Mouse (Mus musculus): ENCODE data around the gene Fam47e.
"Not testable (repeated sequence)": the region's sequence is repeated elsewhere in the genome, so short reads cannot be mapped to it uniquely, and the experiment has no call there.

The Fam47e gene

DNA sequence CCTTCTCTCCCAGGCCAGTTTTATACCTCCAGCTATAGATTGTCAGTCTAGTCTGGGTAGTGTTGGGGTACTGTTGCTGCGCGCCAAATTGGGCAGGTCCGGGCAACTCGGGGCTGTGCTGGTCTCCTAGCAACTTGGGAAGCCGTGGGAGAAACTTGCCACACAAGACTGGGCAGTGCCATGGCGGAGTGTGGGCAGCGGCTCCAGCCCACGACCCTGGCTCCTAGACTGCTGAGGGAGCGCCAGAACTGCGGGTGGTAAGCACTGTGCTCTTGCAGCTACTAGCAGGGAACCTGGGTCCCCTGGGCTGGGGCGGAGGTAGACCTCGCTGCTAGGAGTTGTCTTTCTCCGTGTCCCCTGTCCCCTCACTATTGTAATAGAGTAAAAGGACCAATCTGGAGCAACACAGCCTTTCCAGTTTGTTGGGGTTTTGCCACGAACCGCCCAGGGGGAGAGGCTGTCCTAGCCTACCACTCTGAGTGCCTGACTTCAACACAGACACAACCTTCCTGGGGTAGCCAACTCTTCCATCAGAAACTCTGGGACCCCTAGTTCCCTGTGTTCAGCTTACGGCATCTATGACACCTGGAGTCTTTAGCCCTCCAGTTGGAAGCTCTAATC, at the start of gene Fam47e:
Gene Fam47e (plus strand): TSS at position 179 of the 621 bp plus-strand sequence.
- DNase-seq (ENCODE audit: low spot score in 2 of 2): peak; percentile 22 to 29

DNA sequence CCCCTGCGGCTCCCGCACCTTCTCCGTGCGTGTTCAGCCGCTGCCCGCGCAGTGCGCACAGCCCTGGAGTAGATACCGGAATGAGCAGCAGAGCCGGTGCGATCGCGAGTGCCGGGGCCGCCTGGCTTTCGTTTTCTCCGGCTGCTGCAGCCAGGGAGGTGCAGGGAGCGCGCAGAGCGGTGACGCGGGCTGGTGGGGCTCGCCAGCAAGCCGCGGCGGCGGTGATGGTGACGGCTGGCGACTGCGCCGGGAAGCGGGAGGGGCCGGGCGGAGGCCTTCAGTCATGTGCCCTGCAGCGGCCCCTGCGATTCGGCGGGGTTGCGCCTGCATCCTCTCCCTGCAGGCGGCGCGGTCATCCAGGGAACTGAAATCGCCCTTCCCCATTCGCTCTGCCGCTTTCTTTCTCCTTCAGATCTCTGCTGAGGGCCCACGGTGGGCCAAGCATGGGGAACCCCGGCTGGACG, 49.4 kb upstream of the Fam47e start:
- DNase-seq (ENCODE audit: low spot score in 2 of 2): peak; percentile 93 to 96

GRCm38 (mm10) chr5:92506301-92506729, 48.6 kb upstream of the Fam47e start:
- peak in 1 of 2 experiments; percentile 35 for DNase-seq (ENCODE audit: low spot score in 2 of 2)

DNA sequence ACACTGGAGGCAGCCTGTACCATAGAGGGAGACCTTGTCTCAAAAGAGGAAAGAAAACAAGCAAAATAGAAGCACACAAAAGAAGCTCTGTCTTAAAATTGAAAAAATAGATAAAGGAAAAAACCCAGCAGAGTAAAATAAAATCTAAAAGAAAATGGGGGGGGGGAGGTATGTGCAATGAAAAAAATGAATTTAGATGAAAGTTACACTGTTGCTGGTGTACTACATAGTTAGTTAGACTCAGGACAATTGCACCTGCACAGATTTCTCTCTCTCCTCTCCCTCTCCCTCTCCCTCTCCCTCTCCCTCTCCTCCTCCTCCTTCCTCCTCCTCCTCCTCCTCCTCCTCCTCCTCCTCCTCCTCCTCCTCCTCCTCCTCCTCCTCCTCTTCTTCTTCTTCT, 48.1 kb upstream of the Fam47e start, which contains the start of gene Scarb2:
Gene Scarb2 (minus strand): TSS at position 101 of the 400 bp plus-strand sequence.
- DNase-seq (ENCODE audit: low spot score in 2 of 2): no peak

- DNase-seq (ENCODE audit: low spot score in 2 of 2): no peak
Observed at GRCm38 (mm10) chr5:92508853-92509252, 46.0 kb upstream of the Fam47e start.

DNA sequence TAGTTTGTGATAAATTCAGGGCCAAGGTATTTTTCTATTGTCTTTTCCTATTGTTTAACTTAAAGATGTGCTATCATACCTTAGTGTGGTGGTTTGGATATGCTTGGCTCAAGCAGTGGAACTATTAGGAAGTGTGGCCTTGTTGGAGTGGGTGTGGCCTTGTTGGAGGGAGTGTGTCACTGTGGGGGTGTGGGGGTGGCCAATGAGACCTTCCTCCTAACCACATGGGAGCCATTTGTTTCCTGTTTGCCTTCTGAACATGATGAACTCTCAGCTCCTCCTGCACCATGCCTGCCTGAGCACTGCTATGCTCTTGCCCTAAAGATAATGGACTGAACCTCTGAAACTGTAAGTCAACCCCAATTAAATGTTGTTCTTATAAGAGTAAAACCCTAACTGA, 43.6 kb upstream of the Fam47e start:
- no peak for DNase-seq (ENCODE audit: low spot score in 2 of 2)

DNA sequence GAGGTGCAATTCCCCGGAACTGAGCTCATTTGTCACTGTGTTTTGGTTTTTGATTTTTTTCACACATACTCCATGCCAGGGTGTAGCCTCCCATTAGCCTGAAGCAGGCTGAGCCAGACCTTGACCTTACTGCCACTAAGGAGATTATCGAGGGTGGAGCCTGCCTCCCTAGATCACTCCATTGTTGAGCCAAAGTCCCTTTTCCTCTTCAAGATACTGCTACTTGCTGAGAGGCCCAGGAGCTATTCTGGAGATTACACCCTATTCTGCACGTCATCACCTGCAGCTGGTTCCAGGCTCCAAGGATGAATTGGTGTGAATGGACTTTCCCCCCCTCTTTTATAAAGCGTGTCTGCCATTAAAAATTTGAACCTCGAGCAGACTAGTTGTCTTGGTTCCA, 42.8 kb upstream of the Fam47e start:
- DNase-seq (ENCODE audit: low spot score in 2 of 2): no peak

GRCm38 (mm10) chr5:92521131-92521530, 33.7 kb upstream of the Fam47e start:
- DNase-seq (ENCODE audit: low spot score in 2 of 2): not testable (repeated sequence)

DNA sequence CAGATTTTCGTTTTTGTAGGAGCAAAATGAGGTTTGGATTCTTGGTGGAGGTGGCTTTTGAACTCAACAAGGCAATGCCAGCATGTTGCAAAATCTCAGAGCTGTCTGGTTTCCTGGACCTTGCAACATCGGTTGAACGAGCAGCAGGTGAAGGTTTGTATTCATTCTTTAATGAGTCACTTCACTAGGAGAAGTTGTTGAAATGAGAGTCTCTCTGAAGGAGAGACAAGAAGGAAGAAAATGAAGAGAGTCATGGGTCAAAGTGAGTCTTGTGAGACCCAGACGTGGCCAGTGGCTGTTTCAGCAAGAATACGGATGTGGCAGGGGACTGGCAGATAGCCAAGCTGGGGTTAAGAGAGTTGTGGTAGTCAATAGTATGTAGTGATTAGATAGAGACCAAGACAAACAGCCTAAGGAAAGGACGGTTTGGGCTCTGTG, 30.0 kb upstream of the Fam47e start:
- no peak for DNase-seq (ENCODE audit: low spot score in 2 of 2)

DNA sequence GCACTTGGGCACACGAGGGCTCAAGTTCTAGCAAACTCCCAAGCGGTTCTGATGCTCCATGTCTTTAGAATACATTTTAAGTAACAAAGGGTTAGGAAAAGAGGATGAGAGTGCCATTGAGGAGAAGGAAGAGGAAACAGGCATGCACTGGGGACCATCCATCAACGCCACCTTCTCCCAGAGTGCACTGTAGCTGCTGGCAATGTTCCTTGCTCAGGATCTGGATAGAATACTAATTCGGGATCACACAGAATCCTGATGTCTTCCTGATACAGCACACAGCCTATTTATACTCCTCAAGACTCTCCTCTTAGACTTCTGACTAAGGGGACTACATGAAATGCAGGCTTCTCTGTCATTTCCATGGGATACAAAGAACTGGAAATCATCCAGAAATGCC, 15.2 kb upstream of the Fam47e start:
- no peak for DNase-seq (ENCODE audit: low spot score in 2 of 2)

GRCm38 (mm10) chr5:92552611-92553010, 2.3 kb upstream of the Fam47e start:
- DNase-seq (ENCODE audit: low spot score in 2 of 2): no peak

GRCm38 (mm10) chr5:92553939-92554338, 930 bp upstream of the Fam47e start:
- no peak for DNase-seq (ENCODE audit: low spot score in 2 of 2)

- DNase-seq (ENCODE audit: low spot score in 2 of 2): no peak
Observed at GRCm38 (mm10) chr5:92554443-92554842, 426 bp upstream of the Fam47e start.

- no peak for DNase-seq (ENCODE audit: low spot score in 2 of 2)
Observed at GRCm38 (mm10) chr5:92555905-92556304, 1.0 kb downstream of the Fam47e start.

DNA sequence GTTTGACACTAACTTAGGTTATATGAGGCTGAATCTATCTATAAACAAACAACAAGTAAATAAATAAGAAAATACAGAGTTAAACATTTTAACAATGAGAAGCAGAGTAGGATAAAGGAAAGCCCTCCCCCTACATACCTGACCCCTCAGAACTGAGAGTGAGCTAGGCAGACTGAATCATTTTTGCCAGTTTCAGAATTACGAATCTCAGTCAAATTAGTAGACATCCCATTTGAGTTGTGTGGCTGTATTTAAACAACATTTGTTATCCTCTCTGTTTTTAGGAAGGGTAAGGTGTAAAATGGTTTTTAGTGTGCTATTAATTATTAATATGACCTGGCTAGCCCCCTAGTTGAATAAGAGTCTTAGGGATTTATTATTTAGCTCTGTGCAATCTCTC, 2.6 kb downstream of the Fam47e start:
- no peak for DNase-seq (ENCODE audit: low spot score in 2 of 2)

DNA sequence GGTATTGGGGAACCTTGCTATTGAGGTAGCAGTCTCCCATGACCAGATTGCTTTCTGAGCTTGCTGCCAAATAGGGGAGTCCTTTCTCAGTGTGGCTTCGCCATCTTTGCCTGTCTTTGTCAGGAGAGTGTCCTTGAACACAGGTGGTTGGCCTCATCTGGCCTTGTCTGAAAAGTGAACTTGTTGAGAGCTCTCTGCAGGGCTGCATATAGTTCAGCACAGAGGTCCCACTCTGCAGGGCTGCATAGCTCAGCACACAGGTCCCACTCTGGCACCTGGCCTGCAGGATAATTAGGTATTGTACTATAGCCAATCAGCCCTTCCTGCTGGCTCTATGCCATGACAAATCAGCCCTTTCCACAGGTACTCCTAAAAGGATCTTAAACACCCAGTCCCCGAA, 5.3 kb downstream of the Fam47e start:
- DNase-seq (ENCODE audit: low spot score in 2 of 2): no peak

GRCm38 (mm10) chr5:92562002-92562401, 7.1 kb downstream of the Fam47e start:
- DNase-seq (ENCODE audit: low spot score in 2 of 2): no peak

- DNase-seq (ENCODE audit: low spot score in 2 of 2): no peak
Observed at GRCm38 (mm10) chr5:92571232-92571631, 16.4 kb downstream of the Fam47e start.

GRCm38 (mm10) chr5:92579559-92579958, 24.7 kb downstream of the Fam47e start:
- no peak for DNase-seq (ENCODE audit: low spot score in 2 of 2)

GRCm38 (mm10) chr5:92585932-92586331, 31.1 kb downstream of the Fam47e start:
- DNase-seq (ENCODE audit: low spot score in 2 of 2): no peak

DNA sequence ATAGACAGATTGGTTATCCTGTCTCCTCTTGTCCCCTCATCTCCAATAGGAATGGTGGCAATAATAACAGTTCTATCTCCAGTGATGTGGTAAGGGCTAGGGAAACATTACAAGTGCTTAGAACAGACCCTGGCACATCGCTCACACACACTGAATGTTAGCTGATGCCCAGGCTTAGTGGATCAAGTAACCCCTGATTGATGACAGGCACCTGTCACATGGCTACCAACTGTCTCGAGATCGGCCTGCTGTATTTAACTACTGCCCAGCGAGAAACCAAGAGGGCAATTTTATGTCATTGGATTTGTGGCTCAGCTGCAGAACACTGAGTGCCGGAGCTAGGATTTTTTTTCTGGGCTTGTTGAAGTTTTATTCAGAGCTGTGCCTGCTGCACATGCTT, 40.2 kb downstream of the Fam47e start:
- DNase-seq (ENCODE audit: low spot score in 2 of 2): no peak

DNA sequence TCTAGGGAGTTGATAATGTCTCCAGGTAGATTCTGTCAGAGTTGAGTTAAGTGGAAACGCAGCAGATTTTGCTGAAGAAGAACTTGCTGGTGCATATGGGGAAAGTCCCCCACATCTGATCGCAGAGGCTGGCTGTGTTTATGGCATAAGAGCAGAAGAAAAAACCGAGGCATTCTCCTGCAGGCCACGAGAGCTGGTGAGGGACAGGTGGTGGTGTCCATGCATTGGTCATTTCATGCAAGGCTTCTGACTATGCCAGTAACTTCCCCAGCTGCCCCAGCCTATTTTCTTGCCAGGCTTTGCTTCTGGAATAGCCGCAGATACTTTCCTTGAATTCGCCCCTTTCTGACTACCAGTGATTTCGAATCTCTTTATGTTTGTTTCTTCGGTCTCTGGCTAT, 42.0 kb downstream of the Fam47e start:
- DNase-seq (ENCODE audit: low spot score in 2 of 2): no peak

GRCm38 (mm10) chr5:92599030-92599429, 44.2 kb downstream of the Fam47e start:
- no peak for DNase-seq (ENCODE audit: low spot score in 2 of 2)

All from frontal cortex, postnatal 10 days (tissue).